Mouse (Mus musculus) small intestine, adult 2 months (tissue): ENCODE measurements around the gene Dag1. TPM values are rescaled to one million over a fixed set of nuclear protein-coding genes. Genes with fewer than 3 reads are reported as not detected.

Experiments
- H3K27ac ChIP-seq: fragments of 200-500 bp; 2 replicates; pipeline ENCODE4 v1.5.1; 2012; ENCODE audit warnings: low read depth, low read length, control low read depth, inconsistent platforms; ENCODE audit not compliant: insufficient read depth
- H3K27me3 ChIP-seq: fragments of 200-500 bp; 2 replicates; pipeline ENCODE4 v1.6.1; 2012; ENCODE audit warnings: mild to moderate bottlenecking, moderate library complexity, low read length, inconsistent platforms; ENCODE audit not compliant: control insufficient read depth, insufficient read depth
- H3K36me3 ChIP-seq: fragments of 200-500 bp; 2 replicates; pipeline ENCODE4 v1.6.1; 2012; ENCODE audit warnings: mild to moderate bottlenecking, low read length, control low read depth, inconsistent platforms; ENCODE audit not compliant: control insufficient read depth, insufficient read depth
- H3K4me1 ChIP-seq: fragments of 200-500 bp; 2 replicates; pipeline ENCODE4 v1.6.1; 2012; ENCODE audit warnings: low read length, inconsistent platforms, mixed read lengths; ENCODE audit not compliant: control insufficient read depth, insufficient read depth, insufficient read length
- H3K4me3 ChIP-seq: fragments of 200-500 bp; 2 replicates; pipeline ENCODE4 v1.5.1; 2012; ENCODE audit warnings: low read depth, mild to moderate bottlenecking, control low read depth, inconsistent platforms, low read length, moderate library complexity
- CTCF ChIP-seq: fragments of 200-500 bp; IDR thresholded peaks from 2 replicates; pipeline ENCODE4 v1.5.1; 2012; ENCODE audit warnings: low read depth, mild to moderate bottlenecking, control low read depth, inconsistent platforms, low read length, moderate library complexity, mixed read lengths; ENCODE audit not compliant: insufficient replicate concordance, insufficient read length; ENCODE audit errors: extremely low read depth
- POLR2A ChIP-seq: fragments of 200-500 bp; IDR thresholded peaks from 2 replicates; pipeline ENCODE4 v1.6.1; 2012; ENCODE audit warnings: low read depth, mild to moderate bottlenecking, control low read depth, inconsistent platforms, low read length, moderate library complexity
- WGBS: fragments of 180-500 bp; shearing (Covaris S2); methylation state at CpG from one replicate; pipeline ENCODE4 v1.1.7; 2018; 5-methylcytosine and 5-hydroxymethylcytosine counted together
- polyA plus RNA-seq: library from polyadenylated mRNA; depleted of rRNA; stranded (reverse); fragments of >200 nt; gene quantifications from 2 replicates; pipeline ENCODE4 v1.2.3, GENCODE M21; 2012

Gene Dag1
- polyA plus RNA-seq, 1 experiment: 52.1 TPM

DNA sequence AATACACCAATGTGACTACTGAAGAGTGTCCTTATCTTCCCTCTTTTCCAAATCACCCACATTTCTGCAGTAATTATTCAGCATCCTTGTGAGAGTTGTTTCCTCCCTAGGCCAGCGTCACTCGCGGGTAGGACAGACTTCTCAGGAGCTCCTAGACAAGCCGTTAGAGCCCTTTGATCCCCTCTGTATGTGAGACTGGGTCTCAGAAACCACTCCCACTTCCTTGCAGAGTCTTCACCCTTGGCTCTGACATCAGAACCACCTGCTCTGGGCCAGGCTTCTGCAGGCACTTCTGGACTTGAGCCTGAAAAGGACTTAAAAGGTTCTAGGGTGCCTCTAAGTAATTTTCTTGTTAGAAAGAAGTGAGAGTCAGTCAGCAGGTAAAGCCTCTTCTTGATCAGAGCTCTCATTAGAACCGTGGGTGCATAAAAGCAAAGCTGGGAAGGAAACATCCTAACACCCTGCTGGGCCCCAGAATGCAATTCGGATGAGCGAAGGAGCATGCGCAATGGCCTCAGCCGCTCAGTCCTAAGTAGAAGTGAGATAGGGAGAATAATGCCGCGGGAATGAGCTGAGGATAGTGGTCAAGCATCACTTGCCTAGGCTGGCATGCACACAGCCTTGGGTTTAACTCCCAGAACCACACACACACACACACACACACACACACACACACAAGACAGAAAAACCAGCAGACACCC lies 80.8 kb downstream of the Dag1 start:
- Histone ChIP-seq H3K27ac (no peak overlapping the region), H3K36me3 (no peaks in the 10 kb centered on the region), H3K4me3 (no peak overlapping the region), H3K4me1 (no peaks in the 10 kb centered on the region), H3K27me3 (no peaks in the 10 kb centered on the region)
- WGBS: 58% methylated on average over 11 of the region's 11 CpGs
- TF ChIP-seq CTCF: no peak
- TF ChIP-seq POLR2A: no peak

DNA sequence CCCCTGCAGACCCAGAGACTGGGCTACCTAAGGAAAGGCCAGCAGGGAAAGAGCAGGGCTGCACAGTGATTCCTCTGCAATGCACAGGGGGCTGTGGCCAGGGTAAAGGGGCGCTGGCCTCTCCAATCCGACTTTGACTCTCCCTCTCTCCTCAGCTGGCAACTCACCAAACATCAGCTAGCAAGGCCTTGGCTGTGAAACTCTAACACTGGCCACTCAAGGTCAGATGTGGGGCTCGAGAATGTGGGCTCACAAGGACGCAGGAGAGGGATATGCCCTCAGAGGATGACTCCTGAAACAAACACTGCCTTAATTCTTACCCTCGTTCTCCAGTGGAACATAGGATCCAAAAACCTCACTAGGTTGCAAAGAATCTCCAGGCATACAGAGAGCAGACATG lies 85.4 kb downstream of the Dag1 start:
- H3K4me3 ChIP-seq: no peak overlapping the region
- no peak overlapping the region for H3K27ac ChIP-seq
- H3K36me3 ChIP-seq: no peaks in the 10 kb centered on the region
- no peak for TF ChIP-seq POLR2A
- H3K4me1 ChIP-seq: no peaks in the 10 kb centered on the region; the same call in 1 of the 2 replicates
- no peaks in the 10 kb centered on the region for H3K27me3 ChIP-seq
- 61% methylated on average over 5 of the region's 5 CpGs for WGBS

- Histone ChIP-seq H3K4me1 (no peaks in the 10 kb centered on the region; the same call in 1 of the 2 replicates), H3K4me3 (no peak overlapping the region), H3K27me3 (no peaks in the 10 kb centered on the region), H3K36me3 (no peaks in the 10 kb centered on the region), H3K27ac (no peak overlapping the region)
- TF ChIP-seq POLR2A: no peak
- no peak for TF ChIP-seq CTCF
- WGBS: 39% methylated on average over 19 of the region's 19 CpGs
Observed at GRCm38 (mm10) chr9:108175116-108175838, 88.5 kb downstream of the Dag1 start.

- no peaks in the 10 kb centered on the region; the same call in 1 of the 2 replicates for H3K4me1 ChIP-seq
- H3K4me3 ChIP-seq: no peak overlapping the region
- H3K27me3 ChIP-seq: no peaks in the 10 kb centered on the region
- whole genome bisulfite sequencing: 33% methylated on average over 5 of the region's 5 CpGs
- no peak overlapping the region for H3K27ac ChIP-seq
- H3K36me3 ChIP-seq: no peaks in the 10 kb centered on the region
- TF ChIP-seq CTCF (no peak), POLR2A (no peak)
Observed at GRCm38 (mm10) chr9:108172777-108173350, 90.9 kb downstream of the Dag1 start.

- WGBS: 27% methylated on average over 10 of the region's 10 CpGs
- Histone ChIP-seq H3K36me3 (no peaks in the 10 kb centered on the region), H3K4me1 (no peaks in the 10 kb centered on the region; the same call in 1 of the 2 replicates), H3K27ac (no peak overlapping the region), H3K27me3 (no peaks in the 10 kb centered on the region), H3K4me3 (no peak overlapping the region)
- TF ChIP-seq POLR2A: no peak
- no peak for TF ChIP-seq CTCF
Observed at GRCm38 (mm10) chr9:108169751-108170150, 94.0 kb downstream of the Dag1 start.

- WGBS: 68% methylated on average over 8 of the region's 8 CpGs
- no peak for TF ChIP-seq CTCF
- TF ChIP-seq POLR2A: no peak
Observed at GRCm38 (mm10) chr9:108165143-108165542, 98.6 kb downstream of the Dag1 start.

DNA sequence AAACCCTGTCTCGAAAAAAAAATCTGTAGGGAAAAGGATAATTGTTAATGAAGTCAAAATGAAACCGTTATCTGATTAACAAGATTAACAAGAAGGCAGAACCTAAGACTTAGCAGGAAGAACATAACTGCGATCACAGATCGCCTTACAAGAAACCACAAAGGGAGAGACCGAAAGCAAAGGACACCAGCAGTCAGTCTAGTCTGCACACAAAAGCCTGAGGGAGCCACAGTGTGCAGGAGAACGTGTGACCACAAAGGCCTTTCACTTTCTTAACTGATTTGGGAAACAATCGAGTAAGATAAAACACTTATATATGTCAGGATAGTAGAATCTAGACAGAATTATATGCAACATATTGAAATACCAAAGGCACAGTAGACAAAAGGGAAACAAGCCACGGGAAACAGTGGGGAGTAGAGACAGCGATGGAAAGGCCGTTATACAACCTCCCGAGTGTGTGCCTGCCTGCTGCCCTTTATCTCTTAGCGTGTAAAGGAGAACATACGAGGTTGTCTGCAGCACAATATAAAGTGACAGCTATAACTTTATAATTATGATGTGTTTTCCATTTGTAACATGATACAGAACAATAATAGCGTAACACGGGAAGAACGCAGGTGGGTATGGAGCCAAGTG lies 100.0 kb downstream of the Dag1 start:
- H3K27me3 ChIP-seq: no peaks in the 10 kb centered on the region
- no peak overlapping the region for H3K4me3 ChIP-seq
- 80% methylated on average over 16 of the region's 16 CpGs for WGBS
- H3K4me1 ChIP-seq: no peaks in the 10 kb centered on the region
- no peaks in the 10 kb centered on the region for H3K36me3 ChIP-seq
- no peak for TF ChIP-seq POLR2A
- no peak for TF ChIP-seq CTCF
- no peak overlapping the region for H3K27ac ChIP-seq

More at GRCm38 (mm10) chr9:108165143-108165542, 98.6 kb downstream of the Dag1 start:
- H3K4me1 ChIP-seq: no peaks in the 10 kb centered on the region
- no peaks in the 10 kb centered on the region for H3K36me3 ChIP-seq
- H3K27me3 ChIP-seq: no peaks in the 10 kb centered on the region
- H3K4me3 ChIP-seq: no peak overlapping the region
- H3K27ac ChIP-seq: no peak overlapping the region
